19 mouse cellular contexts compared by ENCODE assay signal in the genomic region with DNA sequence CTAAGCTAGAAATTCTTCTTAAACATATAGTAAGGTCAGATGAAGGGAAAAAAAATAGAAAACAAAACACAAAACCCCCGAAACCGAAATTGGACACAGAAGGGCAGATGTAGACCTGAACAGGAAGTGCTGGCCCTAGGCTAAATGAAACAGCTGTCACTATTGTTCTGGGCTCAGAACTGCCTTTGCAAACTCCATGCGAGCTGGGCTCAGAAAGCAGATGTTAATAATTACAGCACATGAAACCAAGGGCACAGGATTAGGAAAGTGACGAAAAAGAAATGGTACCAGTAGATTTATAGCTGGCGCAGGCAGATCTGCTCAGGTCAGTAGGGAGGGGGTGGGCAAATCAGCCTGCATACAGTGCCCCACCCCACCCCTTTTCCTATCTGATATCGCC. TPM values are rescaled to one million over a fixed set of nuclear protein-coding genes. Genes with fewer than 3 reads are reported as not detected.
DNase-seq lines count a peak whose midpoint lies in the region; ATAC-seq and TF ChIP-seq lines count a peak whose summit lies in the region.
"Had no signal": no experiment of that assay in that cellular context is flagged by ENCODE, and none has a peak within 500 bp of the region (broad histone marks: within the 10 kb centered on the region; RNA-seq: fewer than 3 reads in every experiment).

No protein-coding gene starts in this region.

- peaks cover 7% of the 10 kb centered on the region for H3K9me3 ChIP-seq in kidney, embryonic 16.5 days (ENCODE audit: low read length)
- H3K9me3 ChIP-seq in embryonic facial prominence, embryonic 15.5 days (replicated peaks), result no peaks in the 10 kb centered on the region
- peaks cover 3% of the 10 kb centered on the region; the same call in 1 of the 2 replicates for H3K9me3 ChIP-seq in limb, embryonic 14.5 days (ENCODE audit: control insufficient read depth, low read length)
- H3K9me3 ChIP-seq: stomach, embryonic 15.5 days had no signal

- peaks cover 11% of the 10 kb centered on the region for H3K4me1 ChIP-seq in kidney, embryonic 16.5 days (ENCODE audit: insufficient read depth, low read length)
- peaks cover 24% of the 10 kb centered on the region for H3K4me1 ChIP-seq in embryonic facial prominence, embryonic 15.5 days
- peaks cover 14% of the 10 kb centered on the region for H3K4me1 ChIP-seq in limb, embryonic 14.5 days (ENCODE audit: control insufficient read depth, insufficient read depth, low read length)
- H3K4me1 ChIP-seq: stomach, embryonic 15.5 days had no signal

- no peak overlapping the region for H3K9ac ChIP-seq in kidney, embryonic 16.5 days (replicated peaks; ENCODE audit: low read length)
- H3K9ac ChIP-seq in embryonic facial prominence, embryonic 15.5 days, result no peak overlapping the region
- 0 out of 2 replicates have a peak overlapping the region, but pooled peaks have one; percentile 7 for H3K9ac ChIP-seq in limb, embryonic 14.5 days (ENCODE audit: low read depth, low read length, severe bottlenecking)
- H3K9ac ChIP-seq: liver, embryonic 14.5 days; stomach, embryonic 15.5 days had no signal

- H3K4me2 ChIP-seq in kidney, embryonic 16.5 days (replicated peaks; ENCODE audit: low read depth, low read length), result peak overlapping the region; percentile 2; the same call in 1 of the 2 replicates
- H3K4me2 ChIP-seq in embryonic facial prominence, embryonic 15.5 days (replicated peaks), result 0 out of 2 replicates have a peak overlapping the region, but pooled peaks have one; percentile 6
- no peak overlapping the region for H3K4me2 ChIP-seq in limb, embryonic 14.5 days (replicated peaks; ENCODE audit: low read depth, low read length, severe bottlenecking)
- H3K4me2 ChIP-seq: stomach, embryonic 15.5 days had no signal

- H3K27ac ChIP-seq in kidney, embryonic 16.5 days (ENCODE audit: low read length), result no peak overlapping the region
- H3K27ac ChIP-seq in embryonic facial prominence, embryonic 15.5 days (replicated peaks), result peak overlapping the region; percentile 28; the same call in 1 of the 2 replicates
- peak overlapping the region; percentile 53 for H3K27ac ChIP-seq in limb, embryonic 14.5 days (replicated peaks; ENCODE audit: low read depth, low read length)
- H3K27ac ChIP-seq: liver, embryonic 14.5 days; stomach, embryonic 15.5 days had no signal

- peaks cover 7% of the 10 kb centered on the region for H3K36me3 ChIP-seq in kidney, embryonic 16.5 days (ENCODE audit: insufficient read depth, low read length)
- no peaks in the 10 kb centered on the region for H3K36me3 ChIP-seq in embryonic facial prominence, embryonic 15.5 days
- H3K36me3 ChIP-seq in limb, embryonic 14.5 days (ENCODE audit: control insufficient read depth, insufficient read depth, low read length), result peaks cover 4% of the 10 kb centered on the region; the same call in 1 of the 2 replicates
- H3K36me3 ChIP-seq: stomach, embryonic 15.5 days had no signal

- TF ChIP-seq POLR2A in limb, embryonic 14.5 days (IDR thresholded peaks at IDR 0.05; ENCODE audit: borderline replicate concordance, extremely low read depth, insufficient read depth, insufficient read length), result no peak

- WGBS in kidney, embryonic 16.5 days, result 30% methylated on average over 6 of the region's 6 CpGs
- 20% methylated on average over 6 of the region's 6 CpGs for WGBS in embryonic facial prominence, embryonic 15.5 days
- WGBS in limb, embryonic 14.5 days, result 4% methylated on average over 6 of the region's 6 CpGs

- no peaks in the 10 kb centered on the region for H3K27me3 ChIP-seq in kidney, embryonic 16.5 days (ENCODE audit: insufficient read depth, low read length)
- H3K27me3 ChIP-seq in embryonic facial prominence, embryonic 15.5 days, result peaks cover 6% of the 10 kb centered on the region
- H3K27me3 ChIP-seq in limb, embryonic 14.5 days (ENCODE audit: control insufficient read depth, insufficient read depth, low read length), result no peaks in the 10 kb centered on the region
- H3K27me3 ChIP-seq: stomach, embryonic 15.5 days had no signal

- no peak overlapping the region for H3K4me3 ChIP-seq in kidney, embryonic 16.5 days (ENCODE audit: low read length)
- no peak overlapping the region for H3K4me3 ChIP-seq in embryonic facial prominence, embryonic 15.5 days (replicated peaks)
- H3K4me3 ChIP-seq in limb, embryonic 14.5 days (replicated peaks; ENCODE audit: low read length), result no peak overlapping the region
- H3K4me3 ChIP-seq: stomach, embryonic 15.5 days had no signal

- 0 out of 2 replicates have a peak, but pooled peaks have one; percentile 19 for ATAC-seq in kidney, embryonic 16.5 days (ENCODE audit: low FRiP score, low TSS enrichment)
- ATAC-seq in embryonic facial prominence, embryonic 15.5 days (ENCODE audit: insufficient number of reproducible peaks, low FRiP score, low TSS enrichment, low read depth), result peak; percentile 34; the same call in 1 of the 2 replicates
- peak; percentile 70 for ATAC-seq in limb, embryonic 14.5 days (ENCODE audit: low FRiP score, low read depth)
- ATAC-seq: CD4-positive, CD25-positive, alpha-beta regulatory T cell, adult 4 months; intestine, postnatal 0 days had no signal

- no peak for DNase-seq in kidney, adult 11 months
- peak; percentile 68 for DNase-seq in embryo, embryonic 10 days (ENCODE audit: low spot score)
- peak; percentile 45 for DNase-seq in limb, embryonic 14.5 days (ENCODE audit: low spot score)
- DNase-seq in cerebellum, adult 8-10 months, result no peak
- DNase-seq in gastrocnemius, adult 18-20 months (ENCODE audit: low spot score), result no peak
- DNase-seq in cerebellum, adult 11 months, result no peak
- DNase-seq: heart, adult 18-20 months; lung, postnatal 36 days; right cerebral cortex, postnatal 4 days; thymus, postnatal 36 days had no signal

RNA-seq across cellular contexts. Expression of gene Emx2, which starts 34.5 kb away (rescaled TPM):
- polyA plus RNA-seq in kidney, embryonic 16.5 days (2015; fragmentation: Nextera tagmentation; extraction: Ambion mirVana), result 29.7 and 38.1 TPM in 2 replicates
- polyA plus RNA-seq in embryonic facial prominence, embryonic 15.5 days (2015; fragmentation: Nextera tagmentation; extraction: Ambion mirVana), result 15.6 and 18.2 TPM in 2 replicates
- polyA plus RNA-seq in limb, embryonic 14.5 days (2012; rRNA removed), result 17.3 and 20.5 TPM in 2 replicates
- polyA plus RNA-seq in limb, embryonic 14.5 days (2014; fragmentation: Nextera tagmentation; extraction: Ambion mirVana), result 13.1 and 16.1 TPM in 2 replicates
- total RNA-seq in gastrocnemius, adult 18-20 months (2021), result 1 to 10 TPM; 1.1 to 1.3 TPM
- total RNA-seq: common myeloid progenitor, adult 5-6 weeks; monocyte, adult 5-6 weeks had no signal
- polyA plus RNA-seq: CD4-positive, CD25-positive, alpha-beta regulatory T cell, adult 4 months; heart, postnatal 0 days; intestine, postnatal 0 days had no signal

Comparison
In these comparisons a context has a peak if more than half of its experiments do, and no peak if none do; other contexts are left out.
1. ATAC-seq: peak in every context shown above with its lines; median percentile 70 in limb, embryonic 14.5 days; 34 in embryonic facial prominence, embryonic 15.5 days; 19 in kidney, embryonic 16.5 days.
2. DNase-seq: peak in embryo, embryonic 10 days (single experiment) and limb, embryonic 14.5 days (single experiment); none in kidney, adult 11 months (single experiment), cerebellum, adult 8-10 months (single experiment), gastrocnemius, adult 18-20 months (single experiment) and cerebellum, adult 11 months (single experiment).